Mouse (Mus musculus) urinary bladder, postnatal 36 days (tissue): ENCODE measurements around the gene Scarf1.
"Not testable (repeated sequence)": the region's sequence is repeated elsewhere in the genome, so short reads cannot be mapped to it uniquely, and the experiment has no call there.

ENCODE experiments used
- DNase-seq, 2 experiments: peaks; one replicate each; pipeline ENCODE4 v3.0.0; 2022; ENCODE audit warnings: low spot score in 2 of 2, mixed read lengths in 1 of 2

Scarf1 gene

DNA sequence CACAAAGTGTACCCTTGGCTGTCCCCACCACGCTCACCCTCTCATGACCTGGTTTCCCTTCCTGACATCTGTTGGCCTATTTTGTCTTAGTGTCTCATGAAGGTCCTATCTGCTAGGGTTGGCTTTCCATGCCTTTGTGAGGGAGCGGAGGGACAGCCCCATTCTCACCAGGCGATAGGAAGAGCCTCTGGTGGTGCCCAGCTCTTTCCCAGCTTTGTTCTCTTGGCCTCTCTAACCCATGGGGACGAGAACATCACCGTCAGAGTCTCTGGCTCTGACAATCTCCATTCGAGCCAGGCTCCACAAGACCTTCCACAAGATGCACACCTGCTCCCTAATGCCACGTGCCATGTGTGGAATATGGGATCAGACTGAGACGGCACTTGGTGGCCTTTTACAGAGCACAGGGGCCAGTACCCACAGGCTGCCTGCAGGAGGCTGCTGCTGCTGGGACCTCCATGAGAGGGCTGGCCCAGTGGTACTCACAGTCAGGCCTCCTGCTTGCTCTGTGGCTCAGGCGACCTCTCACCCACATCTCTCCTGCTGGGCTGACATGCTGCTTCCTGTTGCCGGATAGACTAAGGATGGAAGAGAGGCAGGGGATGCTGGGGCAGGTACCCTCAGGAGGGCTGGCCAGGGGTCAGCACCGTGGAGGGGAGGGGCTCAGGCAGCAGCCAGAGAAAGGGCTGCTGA, 24.3 kb downstream of the Scarf1 start:
- no peak for DNase-seq

DNA sequence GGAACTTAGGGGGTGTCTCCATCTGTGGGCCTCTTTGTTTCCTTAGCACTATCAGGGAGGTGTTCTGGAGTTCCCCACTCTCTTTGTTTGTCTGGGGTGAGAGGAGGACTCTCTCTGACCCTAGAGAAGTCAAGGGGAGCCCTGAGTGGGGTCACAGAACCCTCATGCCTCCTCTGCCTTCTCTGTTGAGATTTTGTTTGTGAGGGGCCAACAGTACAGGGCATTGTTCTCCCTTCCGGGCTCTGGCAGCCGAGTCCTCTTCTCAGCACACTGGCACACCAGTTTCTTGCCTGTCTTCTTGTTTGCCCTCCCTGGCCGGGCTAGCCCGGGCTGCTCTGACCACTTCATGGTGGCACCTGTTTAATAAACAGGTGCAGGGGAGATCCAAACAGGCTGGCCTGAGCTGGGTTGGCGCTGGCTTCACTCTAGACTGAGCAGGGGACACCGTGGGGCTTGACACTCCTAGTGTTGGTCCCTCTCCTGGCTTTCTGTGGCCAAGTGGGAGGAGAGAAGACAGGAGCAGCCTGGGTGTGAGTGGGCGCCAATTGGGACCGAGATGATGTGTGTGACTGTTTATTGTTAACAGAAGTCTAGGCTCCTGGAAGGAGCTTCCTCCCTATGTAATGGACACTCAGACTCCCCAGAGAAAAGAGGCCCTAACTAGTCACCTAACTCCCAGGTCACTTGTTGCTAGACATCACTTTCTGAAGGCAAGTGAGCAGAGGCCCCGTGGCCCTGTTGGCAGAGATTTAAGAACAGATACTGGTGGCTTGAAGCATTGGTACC, 25.0 kb downstream of the Scarf1 start:
- DNase-seq, result no peak

DNA sequence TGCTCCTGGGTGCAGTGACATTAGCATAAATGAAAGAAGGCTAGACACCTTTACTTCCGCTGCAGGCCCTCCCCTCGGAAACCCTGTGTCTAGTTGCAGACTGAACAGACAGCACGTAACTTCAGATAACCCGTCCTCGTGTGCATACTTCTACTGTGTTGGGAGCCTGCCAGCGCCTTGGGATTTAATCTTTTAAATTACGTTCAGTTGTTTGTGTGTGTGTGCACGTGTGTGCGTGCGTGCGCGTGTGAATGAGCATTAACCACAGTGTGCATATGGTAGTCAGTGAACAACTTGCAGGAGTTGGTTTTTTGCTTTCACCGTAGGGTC, 25.6 kb downstream of the Scarf1 start:
- DNase-seq, result no peak

DNA sequence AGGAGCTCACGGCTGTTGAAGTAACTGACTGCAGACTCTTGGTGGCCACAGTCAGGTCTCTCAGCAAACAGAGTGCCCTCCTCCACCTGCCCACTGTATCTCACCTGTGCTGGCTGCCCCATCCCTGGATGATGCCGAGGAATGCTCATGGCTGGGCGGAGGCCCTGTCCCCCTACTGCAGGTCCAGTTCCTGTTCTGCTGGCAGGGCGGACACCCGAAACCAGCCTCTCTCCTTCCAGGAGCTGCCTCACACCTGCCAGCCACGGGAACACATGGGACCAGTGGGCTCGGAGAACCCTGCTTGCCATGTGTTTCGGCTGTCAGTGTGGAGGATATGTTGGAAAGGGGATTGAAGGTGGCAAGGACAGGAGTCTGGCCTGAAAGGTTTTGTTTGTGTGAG, 26.9 kb downstream of the Scarf1 start:
- DNase-seq, result no peak

DNA sequence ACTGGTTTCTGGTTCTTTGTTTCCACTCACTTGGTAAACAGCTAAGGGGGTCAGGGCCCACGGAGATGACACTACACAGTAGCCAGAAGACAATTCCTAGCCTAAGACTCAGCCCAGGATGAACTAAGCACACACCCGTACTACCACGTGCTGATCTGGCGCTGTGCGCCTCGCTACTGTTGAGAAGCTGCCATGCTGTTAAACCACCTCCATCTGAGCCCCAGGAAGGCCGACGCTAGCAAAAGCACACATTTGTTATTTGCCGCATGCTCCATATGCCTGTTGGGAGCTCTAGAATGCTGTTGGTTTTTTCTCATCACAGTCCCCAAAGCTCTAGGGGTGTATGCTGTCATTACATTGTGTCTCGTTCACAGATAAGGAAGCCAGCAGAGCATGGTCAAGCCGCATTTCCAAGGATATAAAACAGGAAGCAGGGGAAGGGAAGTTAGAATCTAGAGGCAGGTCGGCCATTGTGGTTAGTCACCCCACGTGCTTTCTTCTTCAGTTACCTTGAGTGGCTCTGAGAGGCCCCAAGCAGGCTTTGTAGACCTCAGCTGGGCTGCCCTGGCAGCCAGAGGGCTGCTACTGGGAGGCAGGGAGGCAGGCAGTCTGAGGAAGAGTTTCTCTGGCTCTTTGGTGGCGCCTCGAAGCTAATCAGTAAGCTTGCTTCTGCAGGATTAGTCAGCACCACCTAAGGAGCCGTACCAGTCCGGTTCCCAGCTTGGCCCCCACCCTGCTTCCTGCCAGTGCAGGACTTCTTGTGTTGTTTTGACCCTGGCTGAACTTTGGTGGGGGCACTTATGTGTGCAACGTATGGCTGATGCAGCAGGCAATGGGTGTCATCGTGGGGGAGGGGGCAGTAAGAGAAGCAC, 27.6 kb downstream of the Scarf1 start:
- DNase-seq, result no peak

DNA sequence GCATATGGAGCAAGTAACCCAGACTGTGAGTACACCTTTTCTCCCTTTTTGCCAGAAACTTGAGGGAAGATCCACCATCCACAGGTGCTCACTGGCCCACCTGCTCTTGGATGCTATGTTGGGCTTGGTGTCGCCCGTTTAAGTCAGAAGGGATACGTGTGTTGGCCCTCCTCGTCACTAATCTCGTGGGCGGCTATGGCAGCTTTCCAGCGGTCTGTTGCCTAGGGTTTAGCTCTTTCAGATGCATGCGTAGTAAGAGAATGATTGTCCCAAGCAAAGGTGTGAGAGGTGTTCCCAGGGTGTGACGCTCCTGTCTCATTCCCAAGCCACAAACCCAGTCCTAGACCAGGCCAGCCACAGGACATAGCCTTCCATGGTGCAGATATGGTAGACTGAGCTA, 31.4 kb downstream of the Scarf1 start:
- DNase-seq, result no peak

DNA sequence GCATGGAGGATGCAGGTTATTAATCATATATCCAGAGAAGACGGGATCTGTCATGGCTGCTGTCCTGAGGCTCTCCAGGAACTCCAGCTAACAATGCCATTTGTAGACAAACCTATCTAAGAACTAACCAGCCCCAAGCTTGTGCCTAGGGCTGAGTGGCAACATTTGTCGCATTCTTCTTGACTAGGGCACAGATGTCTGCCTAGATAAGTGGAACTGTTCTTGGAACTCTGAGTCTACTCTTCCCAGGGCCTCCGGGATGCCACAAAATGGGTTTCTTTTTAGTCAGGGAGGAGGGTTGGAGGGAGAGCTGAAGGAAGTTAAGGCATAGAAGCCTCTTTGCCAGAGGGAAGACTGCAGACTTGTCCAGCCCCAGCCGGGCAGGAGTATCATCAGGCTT, 32.7 kb downstream of the Scarf1 start:
- no peak for DNase-seq

DNA sequence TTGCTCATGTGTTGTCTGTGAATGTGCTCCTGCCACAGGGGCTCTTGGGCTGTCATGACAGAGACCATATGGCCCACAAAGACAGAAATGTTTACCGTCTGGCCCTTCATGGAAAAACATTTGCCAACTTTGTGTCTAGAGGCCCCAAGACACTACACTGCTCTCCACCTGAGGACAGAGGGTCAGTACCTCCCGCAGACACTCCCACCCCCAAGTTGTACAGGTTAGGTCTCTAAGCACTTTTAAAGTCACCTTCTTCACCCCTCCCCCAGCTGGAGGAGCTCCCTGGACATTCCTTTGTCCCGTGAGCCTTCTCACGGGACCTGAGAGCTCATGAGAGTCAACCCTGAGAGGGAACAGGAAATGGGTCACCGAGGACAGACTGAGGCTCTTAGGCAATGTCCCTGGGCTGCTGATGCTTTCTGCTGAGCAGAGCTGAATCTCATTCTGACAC, 36.3 kb downstream of the Scarf1 start:
- DNase-seq, result no peak

DNA sequence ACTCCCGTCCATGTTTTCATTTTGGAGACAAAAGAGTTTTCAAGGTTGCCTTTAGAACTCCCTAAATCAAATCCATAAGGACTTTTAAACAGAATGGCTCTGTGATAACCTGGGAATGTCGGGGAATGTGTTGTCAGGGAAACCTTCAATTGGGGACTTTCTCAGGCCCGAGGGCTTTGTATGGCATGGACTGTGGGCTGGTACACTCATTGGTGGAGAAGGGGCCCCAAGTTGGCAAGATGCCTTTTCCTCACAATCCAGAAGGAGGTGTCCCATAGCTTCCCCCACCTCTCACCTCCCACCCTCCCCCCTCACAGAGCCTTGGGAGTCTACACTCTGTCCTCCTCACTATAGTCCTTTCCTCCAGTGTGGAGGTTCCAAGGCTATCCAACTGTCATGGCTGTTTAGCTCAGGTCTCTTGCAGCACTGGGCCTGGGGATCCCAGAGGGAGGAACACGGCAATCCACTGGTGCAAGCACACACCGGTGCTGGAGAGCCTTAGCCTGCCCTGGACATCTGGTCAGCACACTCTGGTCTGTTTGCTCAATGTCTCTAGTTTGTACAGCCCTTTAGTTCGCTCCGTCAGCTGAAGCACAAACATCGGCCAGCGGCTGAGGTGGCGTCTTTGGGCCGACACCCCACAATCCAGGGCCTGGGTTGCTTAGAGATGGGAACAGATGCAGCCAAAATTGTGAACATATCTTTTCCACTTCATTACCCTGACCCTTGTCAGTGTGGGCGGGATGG, 37.0 kb downstream of the Scarf1 start:
- DNase-seq, result peak in 1 of 2 experiments; percentile 50

DNA sequence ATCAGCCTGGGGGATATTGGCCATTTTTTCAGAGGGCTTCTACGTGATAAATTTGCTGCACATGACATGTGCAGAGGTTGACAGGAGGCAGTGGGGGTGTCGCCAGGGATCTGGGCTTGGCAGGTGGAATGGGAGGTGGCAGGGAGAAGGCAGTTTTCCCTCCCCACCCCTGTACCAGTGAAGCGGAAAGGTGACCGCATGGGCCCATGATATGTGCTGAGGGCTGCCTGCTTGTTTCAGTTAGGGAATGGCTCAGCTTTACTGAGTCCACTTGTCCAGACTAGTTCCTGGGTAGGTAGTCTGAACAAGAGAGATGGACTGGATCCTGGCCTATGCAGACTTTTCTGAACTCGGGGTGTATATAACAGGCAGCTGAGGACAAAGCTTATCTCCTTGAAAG, 38.0 kb downstream of the Scarf1 start:
- no peak for DNase-seq

DNA sequence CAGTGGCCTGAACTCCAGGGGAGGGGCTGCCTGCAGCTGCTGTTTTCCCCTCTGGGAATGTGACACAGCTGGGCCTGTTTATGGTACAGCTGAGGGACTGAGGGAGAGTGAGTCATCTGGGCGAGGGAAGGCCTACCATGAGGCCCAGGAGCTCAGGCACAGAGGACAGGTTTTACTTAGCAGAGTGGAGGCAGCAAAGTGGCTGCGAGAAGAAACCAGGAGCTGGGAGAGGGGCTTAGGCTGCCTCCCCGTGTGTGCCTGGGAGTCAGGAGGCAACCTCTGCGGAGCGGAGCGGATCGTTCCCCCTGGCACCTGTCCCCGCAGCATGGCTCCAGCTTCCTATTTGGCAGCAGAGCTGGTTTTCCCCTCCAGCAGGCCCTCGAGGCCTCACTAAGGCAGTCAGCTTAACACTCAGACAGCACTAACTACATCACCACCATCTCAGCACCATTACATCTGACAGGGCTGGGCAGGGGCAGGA, 38.7 kb downstream of the Scarf1 start:
- peak in 1 of 2 experiments; percentile 56 for DNase-seq

DNA sequence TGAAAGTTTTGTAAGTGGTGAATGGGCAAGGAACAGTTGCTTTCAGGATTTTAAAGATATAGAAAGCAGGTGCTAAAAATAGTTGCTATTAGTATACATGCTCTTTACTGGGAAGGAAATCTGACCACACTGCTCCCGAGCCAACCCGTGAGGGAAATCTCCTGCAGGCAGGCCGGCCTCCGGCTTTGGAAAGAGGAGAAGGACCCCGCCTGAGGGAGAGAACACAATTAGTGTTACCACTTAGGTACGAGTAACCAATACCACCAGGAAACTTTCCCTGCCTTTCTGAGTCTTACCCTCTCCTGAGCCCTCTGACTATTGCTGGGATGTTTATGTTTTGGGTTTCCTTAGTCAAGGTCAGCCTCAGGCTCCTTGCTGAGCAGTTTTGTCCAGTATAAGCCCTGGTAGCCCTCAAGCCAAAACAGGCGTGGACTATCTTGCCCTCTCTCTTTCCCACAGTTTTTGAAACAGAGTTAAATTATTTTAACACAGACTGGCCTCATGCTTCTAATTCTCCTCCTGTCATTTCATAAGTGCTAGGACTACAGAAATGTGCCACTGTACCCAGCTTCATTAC, 39.7 kb downstream of the Scarf1 start:
- no peak for DNase-seq

DNA sequence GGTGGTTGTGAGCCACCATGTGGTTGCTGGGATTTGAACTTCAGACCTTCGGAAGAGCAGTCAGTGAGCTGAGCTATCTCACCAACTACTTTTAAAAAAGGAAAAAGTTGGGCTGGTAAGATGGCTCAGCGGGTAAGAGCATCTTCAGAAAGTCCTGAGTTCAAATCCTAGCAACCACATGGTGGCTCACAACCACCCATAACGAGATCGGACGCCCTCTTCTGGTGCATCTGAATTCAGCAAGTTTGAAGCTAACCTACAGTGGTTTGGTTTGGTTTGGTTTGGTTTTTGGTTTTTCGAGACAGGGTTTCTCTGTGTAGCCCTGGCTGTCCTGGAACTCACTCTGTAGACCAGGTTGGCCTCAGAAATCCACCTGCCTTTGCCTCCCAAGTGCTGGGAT, 42.7 kb downstream of the Scarf1 start:
- DNase-seq, result not testable (repeated sequence)

DNA sequence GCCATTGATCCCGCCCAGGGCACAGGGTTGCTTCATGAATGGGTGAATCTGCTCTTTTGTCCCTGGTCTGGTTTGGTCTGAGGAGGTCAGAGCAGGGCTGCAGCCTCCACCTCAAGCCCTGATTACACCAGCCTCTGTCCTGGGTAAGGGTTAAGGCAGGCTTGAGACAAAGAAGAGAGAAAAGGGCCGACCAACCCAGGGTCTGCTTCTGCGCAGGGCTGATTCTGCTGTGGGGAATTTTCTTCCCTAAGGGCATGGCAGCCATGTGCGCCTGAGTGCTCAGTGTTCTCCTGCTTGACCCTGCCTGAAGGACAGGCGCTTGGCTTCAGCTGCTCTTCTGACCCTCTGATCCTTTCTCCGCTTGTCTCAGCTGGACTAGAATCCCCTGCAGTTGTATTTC, 43.8 kb downstream of the Scarf1 start:
- no peak for DNase-seq

DNA sequence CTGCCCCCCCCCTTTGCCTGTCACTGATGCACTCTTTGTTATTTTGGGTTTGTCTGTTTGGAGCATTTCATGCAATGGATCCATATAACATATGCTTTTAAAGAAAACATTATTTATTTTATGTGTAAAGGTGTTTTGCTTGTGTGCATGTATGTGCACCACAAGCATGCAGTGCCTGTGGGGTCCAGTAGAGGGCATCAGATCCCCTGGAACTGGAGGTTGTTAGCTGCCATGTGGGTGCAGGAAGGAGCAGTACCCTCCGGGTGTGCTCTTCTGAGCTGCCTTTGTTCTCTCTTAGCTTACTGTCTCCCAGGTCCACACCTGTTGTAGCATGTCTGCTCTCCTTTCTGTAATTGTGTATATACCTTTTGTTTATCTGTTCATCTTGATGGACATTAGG, 44.8 kb downstream of the Scarf1 start:
- no peak for DNase-seq

DNA sequence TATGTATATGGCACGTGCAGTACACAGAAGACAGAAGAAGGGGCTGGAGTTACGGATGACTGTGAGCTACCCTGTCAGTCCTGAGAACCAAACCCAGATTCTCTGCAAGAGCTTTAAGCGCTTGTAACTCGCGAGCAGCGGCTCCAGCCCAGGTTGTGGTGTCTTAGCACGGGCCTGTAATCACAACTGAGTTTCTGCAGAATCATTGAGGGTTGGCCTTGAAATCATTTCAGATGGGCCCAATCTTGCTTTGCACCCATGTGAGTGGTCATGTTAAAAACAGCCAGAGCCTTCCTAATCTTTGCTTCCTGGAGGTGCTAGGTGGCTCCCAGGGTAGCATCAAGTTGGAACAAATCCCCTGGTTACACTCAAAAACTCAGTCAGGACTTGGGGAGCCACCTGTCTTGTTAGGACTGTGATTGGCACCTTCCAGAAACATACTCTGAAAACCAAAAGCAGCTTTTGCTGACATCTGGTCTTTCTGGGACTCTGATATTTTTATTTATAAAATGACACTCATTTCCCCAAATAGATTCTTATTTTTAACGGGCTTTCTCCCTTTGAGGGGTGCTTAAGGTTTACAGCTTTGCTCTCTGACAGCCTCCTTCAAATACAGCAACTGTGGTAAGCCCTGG, 46.6 kb downstream of the Scarf1 start:
- DNase-seq, result no peak

DNA sequence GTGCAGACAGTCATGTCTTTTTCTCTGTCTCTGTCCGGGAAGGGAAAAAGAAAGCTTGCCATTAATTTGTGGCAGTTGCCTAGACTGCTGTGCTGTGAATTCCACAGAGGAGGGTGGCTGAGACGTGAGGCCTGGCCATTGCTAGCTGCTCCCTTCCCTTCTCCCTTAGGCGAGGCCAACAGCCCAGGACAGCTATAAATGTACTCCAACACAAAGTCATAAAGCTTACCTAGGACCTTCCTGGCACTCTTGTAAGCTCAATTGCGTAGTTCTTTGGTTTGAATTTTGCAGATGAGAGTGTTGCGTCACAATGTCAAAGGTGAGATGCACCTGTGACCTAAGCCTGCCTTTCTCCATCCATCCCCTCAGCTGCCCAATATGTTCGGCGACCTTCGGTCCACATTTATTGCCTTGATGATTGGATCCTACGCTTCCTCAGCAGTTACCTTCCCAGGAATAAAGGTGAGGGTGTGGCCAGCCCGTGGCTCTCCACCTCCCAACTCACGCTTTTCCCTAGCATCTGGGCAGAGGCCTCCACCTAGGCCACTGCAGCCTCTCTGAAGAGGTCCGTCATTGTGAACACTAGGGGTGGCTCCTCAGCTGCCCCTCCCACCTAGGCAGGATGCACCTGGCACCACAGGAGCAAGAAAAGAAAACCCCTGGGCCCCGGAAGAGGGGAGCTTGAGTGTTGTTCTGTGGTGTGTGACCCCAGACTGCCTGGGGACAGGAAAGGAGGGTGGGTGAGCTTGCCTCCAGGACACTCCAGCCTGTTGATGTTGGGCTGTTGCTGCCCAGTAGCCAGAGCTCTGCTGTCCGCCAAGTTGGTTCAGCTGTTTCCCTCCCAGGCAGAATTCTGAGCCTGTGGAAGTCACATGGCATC, 47.4 kb downstream of the Scarf1 start:
- no peak for DNase-seq

DNA sequence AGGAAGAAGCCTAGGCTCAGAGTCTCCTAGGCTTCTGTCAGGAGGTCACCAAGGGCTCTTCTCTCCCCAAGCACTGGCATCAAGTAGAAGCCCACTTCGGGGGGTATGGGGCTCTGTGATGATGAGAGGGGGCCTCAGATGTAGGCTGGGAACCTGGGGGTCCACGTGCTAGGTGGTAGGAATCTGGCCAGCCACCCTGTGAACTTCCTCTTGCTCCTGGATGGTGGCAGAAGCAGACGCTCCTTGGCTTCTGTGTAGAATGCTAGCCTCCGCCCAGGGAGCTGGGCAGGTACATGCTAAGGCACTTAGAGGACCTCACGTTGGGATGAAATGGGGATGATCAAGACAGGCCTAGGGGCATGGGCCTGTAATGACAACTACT, 48.1 kb downstream of the Scarf1 start:
- no peak for DNase-seq

DNA sequence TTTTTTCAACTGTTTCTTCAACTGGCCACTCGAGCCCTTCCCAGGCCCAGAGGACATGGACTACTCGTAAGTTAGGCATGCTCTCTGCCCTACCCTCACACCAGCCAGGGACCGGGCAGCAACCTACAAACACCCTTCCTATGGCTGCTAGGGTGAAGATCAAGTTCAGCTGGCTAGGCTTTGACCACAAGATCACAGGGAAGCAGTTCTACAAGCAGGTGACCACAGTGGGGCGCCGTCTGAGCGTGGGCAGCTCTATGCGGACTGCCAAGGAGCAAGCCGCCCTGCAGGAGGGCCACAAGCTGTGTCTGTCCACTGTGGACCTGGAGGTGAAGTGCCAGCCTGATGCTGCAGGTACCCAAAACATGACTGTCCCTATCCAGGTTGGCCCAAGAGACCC, 49.5 kb downstream of the Scarf1 start:
- peak in 1 of 2 experiments; percentile 36 for DNase-seq
